Mouse (Mus musculus) stomach, embryonic 15.5 days (tissue): ENCODE measurements around the gene Luzp4. TPM values are rescaled to one million over a fixed set of nuclear protein-coding genes. Genes with fewer than 3 reads are reported as not detected.
"Not testable (repeated sequence)": the region's sequence is repeated elsewhere in the genome, so short reads cannot be mapped to it uniquely, and the experiment has no call there.

Experiments
- ATAC-seq: fragments of 200-750 bp; cut with Nextera tagmentation; 2 replicates; pipeline ENCODE4 v1.8.0; 2017; ENCODE audit warnings: low read depth, moderate number of reproducible peaks, moderate TSS enrichment; ENCODE audit not compliant: insufficient read depth, low FRiP score
- H3K27ac ChIP-seq: fragments of 300-500 bp; sonication (generic); 2 replicates; pipeline ENCODE4 v1.5.1; 2015; ENCODE audit warnings: mild to moderate bottlenecking, inconsistent platforms
- H3K27me3 ChIP-seq: fragments of 300-500 bp; sonication (generic); replicated peaks from 2 replicates; pipeline ENCODE4 v1.6.1; 2015; ENCODE audit warnings: inconsistent platforms
- H3K36me3 ChIP-seq: fragments of 300-500 bp; sonication (generic); 2 replicates; pipeline ENCODE4 v1.6.1; 2015; ENCODE audit warnings: inconsistent platforms
- H3K4me1 ChIP-seq: fragments of 300-500 bp; sonication (generic); 2 replicates; pipeline ENCODE4 v1.6.1; 2015; ENCODE audit warnings: inconsistent platforms
- H3K4me2 ChIP-seq: fragments of 300-500 bp; sonication (generic); 2 replicates; pipeline ENCODE4 v1.6.1; 2015; ENCODE audit warnings: mild to moderate bottlenecking, inconsistent platforms
- H3K4me3 ChIP-seq: fragments of 300-500 bp; sonication (generic); replicated peaks from 2 replicates; pipeline ENCODE4 v1.5.1; 2015; ENCODE audit warnings: inconsistent platforms
- H3K9ac ChIP-seq: fragments of 300-500 bp; sonication (generic); 2 replicates; pipeline ENCODE4 v1.6.1; 2015; ENCODE audit warnings: inconsistent platforms
- H3K9me3 ChIP-seq: fragments of 300-500 bp; sonication (generic); 2 replicates; pipeline ENCODE4 v1.6.1; 2016; ENCODE audit warnings: inconsistent platforms
- WGBS: fragments of 180-500 bp; shearing (Covaris S2); methylation state at CpG from one replicate; pipeline ENCODE4 v1.1.7; 2015; 5-methylcytosine and 5-hydroxymethylcytosine counted together
- polyA plus RNA-seq: library from polyadenylated mRNA; unstranded; fragments of >200 nt; fragmentation: Nextera tagmentation; extraction: Ambion mirVana; gene quantifications from 2 replicates; pipeline ENCODE4 v1.2.1, GENCODE M21; 2015

Gene Luzp4
- polyA plus RNA-seq: not detected in 2 replicates

GRCm38 (mm10) chrX:148857340-148857739 is at the start of gene Luzp4:
Luzp4 (plus strand) TSS chrX:148857640.
- not testable (repeated sequence) for H3K9me3 ChIP-seq, H3K36me3 ChIP-seq, ATAC-seq, H3K27me3 ChIP-seq, H3K27ac ChIP-seq, H3K4me3 ChIP-seq, H3K9ac ChIP-seq, H3K4me2 ChIP-seq, H3K4me1 ChIP-seq
- WGBS: 82% methylated on average over 5 of the region's 6 CpGs

- H3K9me3 ChIP-seq, ATAC-seq, H3K27me3 ChIP-seq, H3K4me1 ChIP-seq, H3K4me2 ChIP-seq, H3K9ac ChIP-seq, H3K4me3 ChIP-seq, H3K36me3 ChIP-seq, H3K27ac ChIP-seq: not testable (repeated sequence)
- 89% methylated on average over 4 of the region's 4 CpGs for WGBS
These were observed 15.6 kb upstream of the Luzp4 start for GRCm38 (mm10) chrX:148841801-148842200.

Other genes with a start within 250 kb of the Luzp4 start
- not detected in 2 replicates for gene Gm8334, start 242.5 kb upstream of the Luzp4 start, polyA plus RNA-seq
- not detected in 2 replicates for gene Gm15127, start 194.0 kb upstream of the Luzp4 start, polyA plus RNA-seq
- gene Ott, start 216.6 kb downstream of the Luzp4 start, polyA plus RNA-seq: not detected in 2 replicates